Mouse (Mus musculus) neutrophil, adult 5-6 weeks (primary cell): ENCODE data around the gene Atp6v1c2. TPM values are rescaled to one million over a fixed set of nuclear protein-coding genes. Genes with fewer than 3 reads are reported as not detected.

Experiments used
- ATAC-seq: fragments of 151-379, 151-347 bp; 2 replicates; pipeline ENCODE4 v1.8.0; 2017; ENCODE audit warnings: mild to moderate bottlenecking, moderate TSS enrichment; ENCODE audit not compliant: insufficient number of reproducible peaks, poor library complexity, low FRiP score, severe bottlenecking; ENCODE audit errors: extremely low read depth
- total RNA-seq: library from RNA; stranded (forward); fragments of 200-1000 nt; gene quantifications from 2 replicates; pipeline ENCODE4 v1.2.3, GENCODE M21; 2017

Atp6v1c2 gene
- not detected in 2 replicates for total RNA-seq

GRCm38 (mm10) chr12:17329259-17329658 is at the start of gene Atp6v1c2:
Gene Atp6v1c2, minus strand, starts transcription at chr12:17329359.
- no peak for ATAC-seq

DNA sequence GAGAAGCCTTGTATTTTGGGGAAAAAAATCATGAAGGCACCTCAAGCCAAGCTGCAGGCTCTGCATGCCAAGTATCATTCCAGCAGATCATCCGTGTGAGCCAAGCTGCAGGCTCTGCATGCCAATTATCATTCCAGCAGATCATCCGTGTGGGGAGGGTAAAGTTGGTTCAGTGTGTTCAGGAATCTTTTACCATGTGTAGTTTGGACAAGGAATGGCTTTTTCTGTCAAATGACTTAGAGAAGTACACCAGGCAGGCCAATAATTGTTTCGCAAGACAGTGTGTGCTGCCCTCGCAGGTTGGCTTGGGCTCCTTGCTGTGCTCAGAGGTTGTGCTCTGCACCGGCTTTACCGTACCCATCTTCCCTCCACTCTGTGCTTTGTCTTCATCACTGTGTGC is 47.4 kb upstream of the Atp6v1c2 start:
- no peak for ATAC-seq

GRCm38 (mm10) chr12:17375243-17375642 is 46.1 kb upstream of the Atp6v1c2 start:
- no peak for ATAC-seq

DNA sequence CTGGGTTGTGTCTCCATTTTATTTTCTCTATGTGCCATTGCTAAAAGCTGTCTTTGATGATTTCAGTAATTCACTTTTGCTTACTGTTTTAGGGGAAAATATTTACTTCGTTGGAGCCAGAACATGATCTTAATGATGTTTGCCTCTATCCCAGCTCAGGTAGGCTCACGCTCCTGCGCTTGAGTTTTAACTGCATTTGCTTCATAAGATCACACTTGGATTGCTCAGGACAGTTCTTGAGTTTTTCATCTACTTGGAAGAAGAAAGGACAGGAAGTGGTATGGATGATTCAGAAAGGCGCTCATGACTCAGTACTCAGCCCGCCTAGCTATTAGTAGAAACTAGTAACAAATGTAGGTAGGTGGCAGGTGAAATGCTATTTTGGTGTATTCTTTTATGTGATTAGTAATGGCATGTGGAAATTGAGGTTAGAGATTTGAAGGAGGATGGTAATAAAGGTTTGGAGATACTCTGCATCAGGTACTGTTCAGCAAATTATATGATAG is 44.4 kb upstream of the Atp6v1c2 start:
- no peak for ATAC-seq

DNA sequence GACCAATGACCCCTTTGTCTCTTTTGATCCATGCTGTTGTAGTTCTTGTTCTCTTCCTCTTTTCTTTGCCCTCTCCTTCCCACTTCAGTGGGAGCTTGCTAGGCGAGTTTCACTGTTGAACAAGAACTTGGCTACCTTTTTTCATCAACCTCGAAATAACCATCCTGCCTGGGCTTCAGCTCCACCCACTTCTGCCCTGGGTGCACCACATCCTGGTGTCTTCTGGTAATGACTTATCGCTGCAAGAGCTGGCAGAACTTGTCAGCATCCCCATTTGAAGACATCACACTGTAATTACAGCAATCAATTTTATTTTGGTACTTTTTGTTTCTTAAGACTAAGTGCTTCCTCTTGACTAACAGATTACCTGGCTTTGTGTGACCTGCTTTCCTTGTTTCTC is 43.5 kb upstream of the Atp6v1c2 start:
- no peak for ATAC-seq

GRCm38 (mm10) chr12:17371589-17372235 is 42.6 kb upstream of the Atp6v1c2 start:
- ATAC-seq: no peak

- ATAC-seq: no peak
Observed at GRCm38 (mm10) chr12:17369551-17370325, 40.6 kb upstream of the Atp6v1c2 start.

- no peak for ATAC-seq
Observed at GRCm38 (mm10) chr12:17369111-17369510, 40.0 kb upstream of the Atp6v1c2 start.

GRCm38 (mm10) chr12:17366981-17367380 is 37.8 kb upstream of the Atp6v1c2 start:
- ATAC-seq: peak; percentile 46; the same call in 1 of the 2 replicates

DNA sequence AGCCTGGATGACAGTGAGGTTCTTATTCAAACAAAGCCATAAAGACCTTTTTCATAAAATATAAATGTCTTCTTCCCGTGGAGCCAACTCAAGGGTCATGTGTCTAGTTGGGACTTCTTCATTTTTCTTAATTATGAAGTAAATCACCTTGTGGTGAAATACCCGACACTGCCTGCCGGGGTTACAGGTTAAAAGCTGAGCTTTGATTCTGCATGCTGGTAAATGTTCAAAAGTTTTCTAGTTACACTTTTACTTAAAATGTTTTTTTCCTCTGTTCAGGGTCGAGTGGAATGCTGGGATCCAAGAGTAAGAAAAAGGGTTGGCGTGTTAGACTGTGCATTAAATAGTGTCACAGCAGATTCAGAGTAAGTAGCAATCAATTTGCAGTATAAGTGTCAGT is 33.2 kb upstream of the Atp6v1c2 start:
- no peak for ATAC-seq

DNA sequence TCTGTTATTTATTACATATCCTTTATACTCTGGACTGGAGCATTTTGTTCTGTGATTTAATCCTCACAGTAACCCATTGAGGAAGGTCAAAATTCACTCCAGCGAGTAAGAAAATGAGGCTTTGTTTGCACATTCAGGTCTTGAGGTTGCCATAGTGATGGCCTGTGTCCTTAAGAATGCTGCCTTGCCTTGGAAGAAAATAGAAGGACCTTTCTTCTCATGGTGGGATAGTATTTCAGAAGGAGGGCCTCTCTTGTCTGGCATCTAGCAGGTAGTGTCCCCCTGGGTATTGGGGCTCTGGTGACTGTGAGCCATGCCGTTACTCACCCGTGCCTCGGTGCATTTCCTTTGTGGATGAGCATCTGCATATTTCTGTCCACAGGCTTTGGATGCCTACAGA is 31.5 kb upstream of the Atp6v1c2 start:
- no peak for ATAC-seq

- no peak for ATAC-seq
Observed at GRCm38 (mm10) chr12:17360104-17360503, 30.9 kb upstream of the Atp6v1c2 start.

- ATAC-seq: no peak
Observed at GRCm38 (mm10) chr12:17358981-17359380, 29.8 kb upstream of the Atp6v1c2 start.

GRCm38 (mm10) chr12:17357795-17358194 is 28.6 kb upstream of the Atp6v1c2 start:
- no peak for ATAC-seq

- no peak for ATAC-seq
Observed at GRCm38 (mm10) chr12:17356853-17357252, 27.7 kb upstream of the Atp6v1c2 start.

DNA sequence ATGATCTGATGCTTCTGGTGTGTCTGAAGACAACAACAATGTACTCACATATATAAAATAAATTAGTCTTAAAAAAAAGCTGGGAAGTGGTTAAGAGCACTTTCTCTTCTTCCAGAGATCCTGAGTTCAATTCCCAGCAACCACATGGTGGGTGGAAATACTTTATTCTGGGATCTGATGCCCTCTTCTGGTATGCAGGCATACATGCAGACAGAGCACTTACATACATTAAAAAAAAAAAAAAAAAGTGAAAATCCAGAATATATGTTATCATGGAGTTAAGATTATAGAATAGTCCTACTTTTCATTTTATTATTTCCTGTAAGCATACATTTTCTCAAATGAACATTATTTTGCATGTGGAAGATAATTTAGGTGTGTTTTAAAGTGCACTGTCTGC is 20.9 kb upstream of the Atp6v1c2 start:
- ATAC-seq: no peak

GRCm38 (mm10) chr12:17348048-17349036 is 19.2 kb upstream of the Atp6v1c2 start, which contains the start of gene Nol10:
Gene Nol10, plus strand, starts transcription at chr12:17348458.
- peak; percentile 97 for ATAC-seq

DNA sequence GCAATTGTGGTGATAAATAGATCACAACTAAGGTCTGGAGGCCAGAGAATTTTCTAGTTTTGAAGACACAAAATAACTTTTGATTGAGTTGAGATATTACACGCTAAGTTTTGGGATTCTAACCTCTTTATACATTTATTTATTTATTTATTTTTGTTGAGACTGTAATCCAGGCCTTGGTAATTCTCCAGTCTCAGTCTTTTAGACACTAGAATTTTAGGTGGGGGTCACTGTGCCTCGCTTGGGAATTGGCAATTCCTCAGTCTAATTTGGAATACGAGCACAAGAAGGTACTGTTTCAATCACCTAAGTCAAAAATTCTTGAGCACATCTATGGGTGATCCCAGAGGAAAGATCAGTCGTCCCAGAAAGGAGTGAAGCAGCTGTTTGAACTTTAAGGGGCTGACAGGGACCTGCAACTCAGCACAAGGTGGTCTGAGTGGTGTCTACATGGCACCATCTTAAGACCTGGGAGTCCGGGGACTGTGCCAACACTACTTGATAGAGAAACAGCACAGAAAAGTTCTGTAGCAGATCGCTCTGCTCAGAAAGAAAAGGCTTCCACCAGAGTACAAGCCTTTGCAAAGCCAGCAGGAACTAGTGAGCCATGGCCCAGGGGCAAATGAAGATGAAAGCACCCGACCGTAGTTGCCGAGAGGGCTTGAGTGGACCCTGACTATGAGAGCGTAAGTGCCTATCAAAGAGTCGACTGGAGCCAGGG is 18.3 kb upstream of the Atp6v1c2 start:
- no peak for ATAC-seq
